Mouse (Mus musculus) megakaryocyte, embryonic 14.5 days (primary cell): ENCODE measurements at regions not wholly inside any gene's neighbourhood (a gene's known extent, or its start where the extent isn't known, plus 50 kb on each side); places are given as distances from the start of the nearest gene placed in this dataset.

Experiments used
- FLI1 ChIP-seq: IDR thresholded peaks from 2 replicates; pipeline ENCODE4 v1.6.1; 2012; ENCODE audit warnings: low read length, inconsistent platforms, mixed read lengths
- GATA1 ChIP-seq: IDR thresholded peaks from 3 replicates; pipeline ENCODE4 v1.6.1; 2012; ENCODE audit warnings: mixed read lengths, low read length, inconsistent platforms, borderline replicate concordance

- TF ChIP-seq GATA1 (no peak), FLI1 (no peak)
These were observed 200.9 kb upstream of the Tll1 start for GRCm38 (mm10) chr8:64406775-64407490.
